Mouse (Mus musculus) liver, embryonic 15.5 days (tissue): ENCODE measurements around the gene Mocs1. TPM values are rescaled to one million over a fixed set of nuclear protein-coding genes. Genes with fewer than 3 reads are reported as not detected.

Experiments used
- ATAC-seq: fragments of 200-750 bp; cut with Nextera tagmentation; 2 replicates; pipeline ENCODE4 v1.8.0; 2017; ENCODE audit warnings: moderate number of reproducible peaks, mild to moderate bottlenecking, moderate library complexity; ENCODE audit not compliant: insufficient read depth
- H3K27ac ChIP-seq: fragments of 300-500 bp; sonication (generic); replicated peaks from 2 replicates; pipeline ENCODE4 v1.5.1; 2015; ENCODE audit warnings: mild to moderate bottlenecking, inconsistent platforms
- H3K27me3 ChIP-seq: fragments of 300-500 bp; sonication (generic); 2 replicates; pipeline ENCODE4 v1.6.1; 2015; ENCODE audit warnings: mild to moderate bottlenecking, inconsistent platforms
- H3K36me3 ChIP-seq: fragments of 300-500 bp; sonication (generic); replicated peaks from 2 replicates; pipeline ENCODE4 v1.6.1; 2015; ENCODE audit warnings: moderate library complexity, mild to moderate bottlenecking, inconsistent platforms
- H3K4me1 ChIP-seq: fragments of 300-500 bp; sonication (generic); replicated peaks from 2 replicates; pipeline ENCODE4 v1.6.1; 2015; ENCODE audit warnings: inconsistent platforms
- H3K4me2 ChIP-seq: fragments of 300-500 bp; sonication (generic); 2 replicates; pipeline ENCODE4 v1.6.1; 2015; ENCODE audit warnings: moderate library complexity, mild to moderate bottlenecking, inconsistent platforms
- H3K4me3 ChIP-seq: fragments of 300-500 bp; sonication (generic); replicated peaks from 2 replicates; pipeline ENCODE4 v1.5.1; 2015; ENCODE audit warnings: mild to moderate bottlenecking, inconsistent platforms
- H3K9ac ChIP-seq: fragments of 300-500 bp; sonication (generic); 2 replicates; pipeline ENCODE4 v1.6.1; 2015; ENCODE audit warnings: moderate library complexity, mild to moderate bottlenecking, inconsistent platforms
- H3K9me3 ChIP-seq: fragments of 300-500 bp; sonication (generic); replicated peaks from 2 replicates; pipeline ENCODE4 v1.6.1; 2016; ENCODE audit warnings: inconsistent platforms
- WGBS: fragments of 180-500 bp; shearing (Covaris S2); methylation state at CpG from one replicate; pipeline ENCODE4 v1.1.7; 2015; ENCODE audit warnings: mixed read lengths; ENCODE audit not compliant: insufficient replicate concordance; 5-methylcytosine and 5-hydroxymethylcytosine counted together
- polyA plus RNA-seq: library from polyadenylated mRNA; unstranded; fragments of >200 nt; fragmentation: Nextera tagmentation; extraction: Ambion mirVana; gene quantifications from 2 replicates; pipeline ENCODE4 v1.2.1, GENCODE M21; 2015

The Mocs1 gene
- polyA plus RNA-seq, 1 experiment from 2014 or later = 10.5 TPM

DNA sequence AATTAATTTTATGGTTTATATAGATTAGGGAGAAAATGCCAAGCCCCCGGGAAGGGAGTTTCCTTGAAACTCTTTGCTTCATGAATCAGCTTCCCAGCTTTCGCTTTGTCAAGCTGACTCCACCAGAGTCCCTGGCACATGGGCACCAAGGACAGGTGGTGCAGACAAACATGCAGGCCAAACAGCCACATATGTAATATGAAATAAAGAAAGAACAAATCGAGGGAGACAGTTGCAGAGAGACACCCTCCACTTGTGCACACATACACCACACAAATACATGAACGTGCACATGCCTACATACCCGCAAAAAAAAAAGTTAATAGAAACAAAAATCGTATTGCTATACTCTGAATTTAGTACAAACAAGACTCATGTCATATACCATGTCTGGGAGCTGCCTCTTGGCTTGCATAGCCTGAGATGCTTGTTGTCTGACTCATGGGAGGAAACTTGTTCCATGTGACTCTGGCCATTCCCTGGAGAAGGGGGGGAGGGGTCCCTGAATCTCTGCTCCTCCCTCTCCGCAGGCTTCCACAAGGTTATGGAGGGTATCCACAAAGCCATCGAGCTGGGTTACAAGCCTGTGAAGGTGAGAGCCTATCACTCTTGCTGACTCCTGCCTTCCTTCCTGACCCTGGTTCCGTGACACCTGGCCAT is 20.5 kb downstream of the Mocs1 start:
- WGBS = 82% methylated on average over 9 of the region's 9 CpGs
- Histone ChIP-seq H3K9me3 (no peaks in the 10 kb centered on the region), H3K4me3 (no peak overlapping the region), H3K9ac (no peak overlapping the region), H3K27ac (no peak overlapping the region), H3K4me1 (no peaks in the 10 kb centered on the region), H3K27me3 (no peaks in the 10 kb centered on the region), H3K4me2 (no peak overlapping the region), H3K36me3 (peaks cover 51% of the 10 kb centered on the region)
- ATAC-seq = no peak

DNA sequence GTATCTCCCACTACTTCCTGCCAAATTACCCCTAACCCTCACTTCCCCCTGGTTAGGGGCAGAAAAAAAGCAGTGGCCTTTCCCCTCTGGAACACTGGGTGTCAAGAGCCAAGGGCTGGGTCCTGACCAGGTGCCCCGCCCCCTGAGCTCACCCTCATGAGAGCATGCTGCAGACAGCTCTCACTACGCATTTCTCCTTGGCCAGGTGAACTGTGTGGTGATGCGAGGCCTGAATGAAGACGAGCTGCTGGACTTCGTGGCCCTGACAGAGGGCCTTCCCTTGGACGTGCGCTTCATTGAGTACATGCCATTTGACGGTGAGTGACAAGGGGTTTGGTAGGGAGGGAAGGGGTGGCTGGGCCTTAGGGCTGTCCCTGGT is 21.1 kb downstream of the Mocs1 start:
- Histone ChIP-seq H3K4me1 (no peaks in the 10 kb centered on the region), H3K27me3 (no peaks in the 10 kb centered on the region), H3K9me3 (no peaks in the 10 kb centered on the region), H3K4me2 (no peak overlapping the region), H3K27ac (no peak overlapping the region), H3K36me3 (peaks cover 56% of the 10 kb centered on the region), H3K9ac (no peak overlapping the region), H3K4me3 (no peak overlapping the region)
- ATAC-seq = no peak
- 86% methylated on average over 8 of the region's 8 CpGs for WGBS

DNA sequence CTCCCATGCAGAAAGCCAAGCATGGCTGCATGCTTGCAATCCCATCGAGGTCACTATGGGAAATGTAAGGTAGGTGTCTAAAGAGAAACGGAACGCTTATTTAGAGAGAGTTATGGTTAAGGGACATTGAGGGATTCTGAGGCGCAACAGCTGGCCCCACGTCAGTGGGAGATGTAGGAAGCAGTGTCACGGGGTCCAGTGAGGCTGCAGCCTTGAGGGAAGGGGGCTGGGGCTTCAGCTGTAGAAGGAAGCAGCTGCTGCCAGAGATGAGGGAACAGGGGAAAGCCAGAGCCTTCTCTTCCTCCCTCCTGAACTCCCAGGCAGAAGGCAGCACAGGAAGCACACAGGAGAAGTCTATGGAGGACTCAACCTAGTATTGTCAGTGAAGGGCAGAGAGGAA is 22.8 kb downstream of the Mocs1 start:
- Histone ChIP-seq H3K4me1 (no peaks in the 10 kb centered on the region), H3K9ac (no peak overlapping the region), H3K27ac (no peak overlapping the region), H3K4me3 (no peak overlapping the region), H3K27me3 (no peaks in the 10 kb centered on the region), H3K36me3 (peaks cover 73% of the 10 kb centered on the region), H3K9me3 (no peaks in the 10 kb centered on the region), H3K4me2 (no peak overlapping the region)
- WGBS = 78% methylated on average over 6 of the region's 6 CpGs
- ATAC-seq = no peak

GRCm38 (mm10) chr17:49456334-49456733 is 28.2 kb downstream of the Mocs1 start:
- Histone ChIP-seq H3K9ac (no peak overlapping the region), H3K4me2 (no peak overlapping the region), H3K27me3 (no peaks in the 10 kb centered on the region), H3K36me3 (peaks cover 48% of the 10 kb centered on the region), H3K4me1 (peaks cover 28% of the 10 kb centered on the region), H3K27ac (no peak overlapping the region), H3K9me3 (no peaks in the 10 kb centered on the region), H3K4me3 (no peak overlapping the region)
- ATAC-seq = no peak
- 65% methylated on average over 4 of the region's 4 CpGs for WGBS

DNA sequence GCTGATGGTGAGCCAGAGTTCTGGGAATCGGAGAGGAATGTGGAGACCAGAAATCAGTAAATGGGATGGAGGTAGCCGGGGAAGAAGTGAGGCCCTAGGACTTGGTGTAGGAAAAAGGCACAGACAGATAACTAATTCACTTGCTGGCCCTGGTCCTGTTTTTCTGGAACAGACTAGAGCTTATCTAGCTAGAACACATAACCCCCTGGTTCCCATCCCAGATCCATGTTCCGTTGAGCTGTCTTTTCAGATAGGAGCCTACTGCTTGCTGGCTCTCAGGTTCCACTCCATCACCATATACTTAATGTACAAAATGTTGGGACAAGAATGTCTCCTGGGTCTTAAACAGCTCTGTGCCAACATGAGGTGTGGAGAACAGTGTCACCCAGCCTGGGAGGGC is 29.7 kb downstream of the Mocs1 start:
- H3K9ac ChIP-seq = no peak overlapping the region; the same call in 1 of the 2 replicates
- peak overlapping the region; percentile 48 for H3K27ac ChIP-seq
- H3K36me3 ChIP-seq = peaks cover 33% of the 10 kb centered on the region
- H3K9me3 ChIP-seq = no peaks in the 10 kb centered on the region
- 51% methylated on average over 3 of the region's 3 CpGs for WGBS
- ATAC-seq = peak; percentile 56
- H3K27me3 ChIP-seq = no peaks in the 10 kb centered on the region
- H3K4me3 ChIP-seq = no peak overlapping the region
- H3K4me1 ChIP-seq = peaks cover 28% of the 10 kb centered on the region
- no peak overlapping the region; the same call in 1 of the 2 replicates for H3K4me2 ChIP-seq

DNA sequence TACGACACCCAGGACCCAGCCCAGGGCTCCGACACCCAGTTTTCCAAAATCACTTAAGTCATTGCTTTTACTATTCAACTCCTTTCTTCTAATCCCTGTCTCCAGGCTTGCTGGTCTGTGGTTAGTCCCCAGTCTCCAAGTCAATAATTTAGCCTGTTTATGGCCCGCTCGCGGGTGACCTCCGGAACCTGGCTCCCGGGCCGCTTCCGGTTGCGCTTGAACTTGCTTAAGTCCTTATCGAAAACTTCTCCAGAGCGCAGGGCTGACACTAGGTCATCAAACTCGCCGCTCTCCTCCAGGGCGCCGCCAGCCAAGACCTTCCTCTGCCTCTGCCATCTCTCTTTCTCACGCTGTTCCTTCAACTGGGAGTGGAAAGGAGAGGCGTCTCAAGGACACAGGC is 30.2 kb downstream of the Mocs1 start:
- H3K27me3 ChIP-seq = no peaks in the 10 kb centered on the region
- no peak overlapping the region for H3K27ac ChIP-seq
- no peak overlapping the region for H3K4me2 ChIP-seq
- 88% methylated on average over 18 of the region's 18 CpGs for whole genome bisulfite sequencing
- ATAC-seq = no peak
- no peaks in the 10 kb centered on the region for H3K9me3 ChIP-seq
- H3K9ac ChIP-seq = no peak overlapping the region
- H3K4me1 ChIP-seq = peaks cover 28% of the 10 kb centered on the region
- no peak overlapping the region for H3K4me3 ChIP-seq
- peaks cover 29% of the 10 kb centered on the region for H3K36me3 ChIP-seq

GRCm38 (mm10) chr17:49464884-49465283 is 36.7 kb downstream of the Mocs1 start:
- Histone ChIP-seq H3K36me3 (no peaks in the 10 kb centered on the region), H3K27me3 (no peaks in the 10 kb centered on the region; the same call in 1 of the 2 replicates), H3K9me3 (no peaks in the 10 kb centered on the region), H3K27ac (no peak overlapping the region), H3K4me2 (no peak overlapping the region), H3K9ac (no peak overlapping the region), H3K4me1 (peaks cover 13% of the 10 kb centered on the region), H3K4me3 (no peak overlapping the region)
- ATAC-seq = peak; percentile 68; the same call in 1 of the 2 replicates
- 47% methylated on average over 3 of the region's 3 CpGs for WGBS

- no peak overlapping the region for H3K4me2 ChIP-seq
- no peaks in the 10 kb centered on the region for H3K36me3 ChIP-seq
- H3K4me3 ChIP-seq = no peak overlapping the region
- WGBS = 20% methylated on average over 4 of the region's 4 CpGs
- H3K9me3 ChIP-seq = no peaks in the 10 kb centered on the region
- no peak overlapping the region for H3K9ac ChIP-seq
- no peaks in the 10 kb centered on the region; the same call in 1 of the 2 replicates for H3K27me3 ChIP-seq
- peaks cover 13% of the 10 kb centered on the region for H3K4me1 ChIP-seq
- H3K27ac ChIP-seq = no peak overlapping the region
- ATAC-seq = no peak
Observed at GRCm38 (mm10) chr17:49468223-49468622, 40.1 kb downstream of the Mocs1 start.

DNA sequence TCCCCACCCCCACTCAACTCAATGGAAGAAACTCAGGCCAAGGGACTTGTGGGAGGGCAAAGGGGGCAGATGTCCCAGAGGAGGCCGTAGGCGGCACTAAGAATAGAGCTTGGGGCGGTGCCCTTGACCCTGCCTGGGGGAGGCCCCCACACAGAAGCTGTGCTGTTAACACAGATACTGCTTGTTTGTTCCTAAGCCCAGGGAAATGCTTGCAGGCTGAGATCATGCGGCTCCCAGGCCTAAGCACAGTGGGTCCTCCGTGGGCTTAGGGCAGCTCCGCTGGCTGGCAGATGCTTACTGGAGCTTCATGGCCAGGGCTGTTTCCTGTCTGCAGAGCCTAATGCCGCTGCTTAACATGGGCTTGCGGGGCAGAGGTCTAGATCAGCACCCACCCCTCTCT is 44.5 kb downstream of the Mocs1 start:
- Histone ChIP-seq H3K27me3 (no peaks in the 10 kb centered on the region; the same call in 1 of the 2 replicates), H3K9ac (no peak overlapping the region), H3K9me3 (no peaks in the 10 kb centered on the region), H3K4me3 (no peak overlapping the region), H3K4me1 (no peaks in the 10 kb centered on the region), H3K4me2 (no peak overlapping the region), H3K27ac (no peak overlapping the region), H3K36me3 (no peaks in the 10 kb centered on the region)
- no peak for ATAC-seq
- WGBS = 56% methylated on average over 8 of the region's 8 CpGs

GRCm38 (mm10) chr17:49474051-49474450 is 45.9 kb downstream of the Mocs1 start:
- Histone ChIP-seq H3K27ac (no peak overlapping the region), H3K4me2 (no peak overlapping the region), H3K36me3 (no peaks in the 10 kb centered on the region), H3K4me3 (no peak overlapping the region), H3K27me3 (no peaks in the 10 kb centered on the region; the same call in 1 of the 2 replicates), H3K9ac (no peak overlapping the region), H3K4me1 (no peaks in the 10 kb centered on the region), H3K9me3 (no peaks in the 10 kb centered on the region)
- WGBS = 57% methylated on average over 4 of the region's 4 CpGs
- ATAC-seq = no peak

DNA sequence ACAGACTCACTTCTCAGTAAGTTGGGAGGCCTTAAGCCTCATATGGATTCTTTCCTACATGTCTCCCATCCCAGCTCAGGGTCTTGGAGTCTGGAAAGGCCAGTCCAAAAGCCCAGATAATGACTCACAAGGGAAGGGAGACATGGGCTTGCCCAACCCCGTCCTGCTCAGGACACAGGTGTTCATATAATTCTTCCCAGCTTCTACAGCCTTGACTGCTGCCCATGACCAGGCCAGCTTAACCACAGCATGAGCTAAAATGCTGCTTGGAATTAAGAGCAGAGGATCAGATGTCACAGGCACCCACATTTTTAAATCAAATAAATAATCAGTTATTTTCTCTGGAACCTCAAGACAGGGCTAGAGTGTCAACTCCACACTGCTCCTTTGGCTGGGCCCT is 47.0 kb downstream of the Mocs1 start:
- Histone ChIP-seq H3K27ac (no peak overlapping the region), H3K4me1 (no peaks in the 10 kb centered on the region), H3K4me2 (no peak overlapping the region), H3K9ac (no peak overlapping the region), H3K27me3 (no peaks in the 10 kb centered on the region), H3K36me3 (no peaks in the 10 kb centered on the region), H3K4me3 (no peak overlapping the region), H3K9me3 (no peaks in the 10 kb centered on the region)
- no peak for ATAC-seq
- WGBS = 36% methylated on average over 1 of the region's 1 CpGs

- 53% methylated on average over 4 of the region's 4 CpGs for WGBS
- H3K4me2 ChIP-seq = no peak overlapping the region
- H3K9me3 ChIP-seq = no peaks in the 10 kb centered on the region
- H3K4me3 ChIP-seq = no peak overlapping the region
- H3K27me3 ChIP-seq = no peaks in the 10 kb centered on the region
- H3K9ac ChIP-seq = no peak overlapping the region
- no peak overlapping the region for H3K27ac ChIP-seq
- H3K4me1 ChIP-seq = no peaks in the 10 kb centered on the region
- no peak for ATAC-seq
- H3K36me3 ChIP-seq = no peaks in the 10 kb centered on the region
Observed at GRCm38 (mm10) chr17:49477370-49477769, 49.2 kb downstream of the Mocs1 start.
